Mouse (Mus musculus): ENCODE measurements at regions not wholly inside any gene's neighbourhood (a gene's known extent, or its start where the extent isn't known, plus 50 kb on each side); places are given as distances from the start of the nearest gene placed in this dataset.

GRCm38 (mm10) chr13:54304251-54304650 is 66.9 kb upstream of the Cplx2 start:
- peaks cover 27% of the 10 kb centered on the region for H3K4me1 ChIP-seq (ENCODE audit: insufficient read depth, low read length)
- peak overlapping the region; percentile 100 for H3K27ac ChIP-seq
- ATAC-seq (no peak), DNase-seq (ENCODE audit: low spot score) (no peak)
- H3K27me3 ChIP-seq (ENCODE audit: insufficient read depth, low read length): no peaks in the 10 kb centered on the region
- H3K36me3 ChIP-seq (ENCODE audit: insufficient read depth, low read length): no peaks in the 10 kb centered on the region
- 49% methylated on average over 5 of the region's 5 CpGs for WGBS
- H3K9me3 ChIP-seq (ENCODE audit: low read length): no peaks in the 10 kb centered on the region
- H3K4me3 ChIP-seq (ENCODE audit: low read length): no peak overlapping the region
- peak overlapping the region; percentile 99 for H3K4me2 ChIP-seq (ENCODE audit: low read depth, low read length)
- TF ChIP-seq CTCF (IDR thresholded peaks at IDR 0.05; ENCODE audit: low read depth): no peak
- peak overlapping the region; percentile 99 for H3K9ac ChIP-seq (replicated peaks; ENCODE audit: low read length)

DNA sequence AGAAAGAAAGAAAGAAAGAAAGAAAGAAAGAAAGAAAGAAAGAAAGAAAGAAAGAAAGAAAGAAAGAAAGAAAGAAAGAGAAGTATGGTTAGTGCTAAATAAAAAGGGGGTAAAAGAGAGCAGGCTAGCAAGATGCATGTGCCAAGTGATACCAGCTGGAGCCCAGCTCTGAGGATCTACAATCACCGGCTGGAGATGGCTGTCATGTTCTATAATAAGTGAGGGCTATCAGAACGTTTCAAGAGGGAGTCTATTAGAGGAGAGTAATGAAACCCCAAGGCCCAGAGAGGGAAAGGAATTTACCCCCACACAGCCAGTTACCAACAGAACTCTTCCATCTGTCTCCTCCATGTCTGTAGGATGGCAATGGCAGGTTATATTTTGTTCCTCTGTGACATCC is 62.6 kb upstream of the Cplx2 start:
- Histone ChIP-seq H3K9ac (replicated peaks; ENCODE audit: low read length) (no peak overlapping the region), H3K4me2 (ENCODE audit: low read depth, low read length) (no peak overlapping the region), H3K36me3 (ENCODE audit: insufficient read depth, low read length) (peaks cover 6% of the 10 kb centered on the region; the same call in 1 of the 2 replicates), H3K27ac (peak overlapping the region; percentile 81), H3K4me3 (ENCODE audit: low read length) (no peak overlapping the region), H3K9me3 (ENCODE audit: low read length) (no peaks in the 10 kb centered on the region), H3K27me3 (ENCODE audit: insufficient read depth, low read length) (no peaks in the 10 kb centered on the region), H3K4me1 (ENCODE audit: insufficient read depth, low read length) (peaks cover 27% of the 10 kb centered on the region)
- WGBS: 21% methylated on average over 2 of the region's 2 CpGs
- no peak for DNase-seq (ENCODE audit: low spot score)
- no peak for TF ChIP-seq CTCF (IDR thresholded peaks at IDR 0.05; ENCODE audit: low read depth)
- ATAC-seq: no peak

DNA sequence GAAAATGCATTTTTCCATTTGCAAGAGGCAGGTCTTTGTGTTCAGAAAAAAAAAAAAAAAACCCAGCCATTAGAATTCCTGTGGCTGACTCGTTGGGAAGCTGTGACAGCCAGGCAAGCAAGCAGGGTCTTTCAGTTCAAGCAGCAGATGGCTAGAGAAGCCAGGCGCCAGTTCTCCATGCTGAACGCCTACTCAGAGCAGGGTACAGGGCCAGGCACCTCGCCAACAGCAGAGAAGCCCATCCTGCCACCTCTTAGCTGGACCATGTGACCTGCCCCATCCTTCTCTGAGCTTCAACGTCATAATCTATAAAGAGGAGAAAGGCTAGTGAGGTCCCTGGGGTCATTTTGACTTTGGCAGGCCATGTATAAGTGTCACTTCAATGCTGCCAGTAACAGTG is 61.8 kb upstream of the Cplx2 start:
- Histone ChIP-seq H3K4me1 (ENCODE audit: insufficient read depth, low read length) (peaks cover 23% of the 10 kb centered on the region), H3K4me3 (ENCODE audit: low read length) (no peak overlapping the region), H3K27me3 (ENCODE audit: insufficient read depth, low read length) (no peaks in the 10 kb centered on the region), H3K9me3 (ENCODE audit: low read length) (no peaks in the 10 kb centered on the region), H3K36me3 (ENCODE audit: insufficient read depth, low read length) (peaks cover 6% of the 10 kb centered on the region; the same call in 1 of the 2 replicates), H3K27ac (peak overlapping the region; percentile 81), H3K4me2 (ENCODE audit: low read depth, low read length) (no peak overlapping the region), H3K9ac (replicated peaks; ENCODE audit: low read length) (no peak overlapping the region)
- peak; percentile 92 for ATAC-seq
- TF ChIP-seq CTCF (IDR thresholded peaks at IDR 0.05; ENCODE audit: low read depth): no peak
- 9% methylated on average over 5 of the region's 5 CpGs for WGBS
- peak; percentile 91 for DNase-seq (ENCODE audit: low spot score)

GRCm38 (mm10) chr13:54310144-54310543 is 61.0 kb upstream of the Cplx2 start:
- H3K4me1 ChIP-seq (ENCODE audit: insufficient read depth, low read length): peaks cover 23% of the 10 kb centered on the region
- H3K27ac ChIP-seq: peak overlapping the region; percentile 81
- ATAC-seq: no peak

DNA sequence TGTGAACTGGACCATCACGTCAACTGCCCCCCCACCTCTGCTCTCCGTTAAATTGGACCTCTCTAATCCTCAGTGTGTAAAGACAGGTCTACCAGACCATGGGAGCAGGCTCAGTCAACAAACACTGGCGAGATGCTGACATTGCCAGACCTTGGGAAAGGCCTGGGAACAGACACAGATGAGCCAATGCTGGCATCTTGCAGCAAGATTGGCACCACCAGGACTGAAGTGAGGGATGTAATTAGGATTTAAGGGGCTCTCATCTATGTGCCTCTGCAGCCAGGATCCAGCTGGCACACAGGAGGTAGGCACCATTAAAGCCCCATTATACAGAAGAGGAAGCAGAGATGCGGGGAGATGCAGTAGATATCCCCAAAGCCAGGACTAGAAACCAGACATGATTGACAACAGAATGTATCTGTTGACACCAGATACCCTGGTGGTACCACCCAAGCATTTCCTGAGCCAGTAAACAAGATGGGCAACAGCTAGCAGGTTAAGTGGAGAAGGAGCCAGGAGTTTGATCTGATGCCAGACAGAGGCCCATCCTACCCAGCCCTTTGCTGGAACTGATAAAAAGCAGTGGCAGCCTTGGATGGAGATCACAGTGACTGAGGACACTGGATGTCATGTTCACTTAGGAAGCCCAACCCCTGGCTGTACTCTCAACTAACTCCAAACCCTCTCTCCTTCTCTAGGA is 59.7 kb upstream of the Cplx2 start:
- Histone ChIP-seq H3K27me3 (ENCODE audit: insufficient read depth, low read length) (no peaks in the 10 kb centered on the region), H3K27ac (no peak overlapping the region), H3K4me2 (ENCODE audit: low read depth, low read length) (no peak overlapping the region), H3K9ac (replicated peaks; ENCODE audit: low read length) (no peak overlapping the region), H3K4me1 (ENCODE audit: insufficient read depth, low read length) (peaks cover 23% of the 10 kb centered on the region), H3K36me3 (ENCODE audit: insufficient read depth, low read length) (peaks cover 6% of the 10 kb centered on the region; the same call in 1 of the 2 replicates), H3K4me3 (ENCODE audit: low read length) (no peak overlapping the region), H3K9me3 (ENCODE audit: low read length) (no peaks in the 10 kb centered on the region)
- DNase-seq (ENCODE audit: low spot score): no peak
- TF ChIP-seq CTCF (IDR thresholded peaks at IDR 0.05; ENCODE audit: low read depth): no peak
- ATAC-seq: no peak
- 78% methylated on average over 4 of the region's 4 CpGs for WGBS

More at GRCm38 (mm10) chr13:54310144-54310543, 61.0 kb upstream of the Cplx2 start:
- no peak overlapping the region for H3K9ac ChIP-seq (replicated peaks; ENCODE audit: low read length)
- no peak overlapping the region for H3K4me3 ChIP-seq (ENCODE audit: low read length)
- TF ChIP-seq CTCF (IDR thresholded peaks at IDR 0.05; ENCODE audit: low read depth): no peak
- 47% methylated on average over 4 of the region's 4 CpGs for WGBS
- no peaks in the 10 kb centered on the region for H3K9me3 ChIP-seq (ENCODE audit: low read length)
- H3K27me3 ChIP-seq (ENCODE audit: insufficient read depth, low read length): no peaks in the 10 kb centered on the region
- H3K4me2 ChIP-seq (ENCODE audit: low read depth, low read length): no peak overlapping the region
- peaks cover 6% of the 10 kb centered on the region; the same call in 1 of the 2 replicates for H3K36me3 ChIP-seq (ENCODE audit: insufficient read depth, low read length)
- DNase-seq (ENCODE audit: low spot score): no peak

DNA sequence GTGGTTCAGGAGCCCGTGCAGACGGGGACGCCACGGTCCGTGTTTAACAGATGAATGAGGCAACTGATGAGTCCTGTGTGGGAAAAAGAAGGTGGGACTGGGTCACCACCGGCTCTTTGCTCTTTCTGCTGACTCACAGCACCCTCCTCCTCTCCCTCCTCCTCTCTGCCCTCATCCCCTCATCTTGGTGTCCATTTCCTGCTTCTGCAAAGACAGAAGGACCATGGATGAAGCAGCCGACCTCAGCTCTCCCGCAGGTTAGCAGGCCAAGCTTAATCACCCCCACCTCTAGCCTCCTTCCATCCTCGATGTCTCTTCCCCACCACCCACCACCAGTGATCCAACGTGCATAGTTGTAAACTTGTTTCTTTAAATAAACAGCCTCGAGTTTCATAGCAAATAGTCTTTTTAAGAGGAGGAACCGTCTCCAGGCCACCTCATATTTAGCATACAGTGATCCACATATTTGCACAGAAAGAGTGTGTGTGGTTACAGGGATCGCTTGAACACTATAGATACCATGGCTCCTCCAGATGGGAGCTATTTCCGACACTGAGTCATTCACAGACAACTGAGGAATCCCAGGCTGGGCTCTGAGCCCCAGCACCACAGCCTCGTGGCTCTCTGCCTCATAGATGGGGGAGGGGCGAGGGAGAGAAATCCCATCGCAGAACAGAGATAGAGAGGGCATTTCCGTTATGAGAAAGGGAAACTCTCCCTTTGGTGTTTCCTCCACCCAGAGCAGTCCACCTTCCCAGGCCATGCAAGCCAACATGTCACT is 58.6 kb upstream of the Cplx2 start:
- no peak for TF ChIP-seq CTCF (IDR thresholded peaks at IDR 0.05; ENCODE audit: low read depth)
- Histone ChIP-seq H3K27ac (no peak overlapping the region), H3K4me2 (ENCODE audit: low read depth, low read length) (no peak overlapping the region), H3K4me1 (ENCODE audit: insufficient read depth, low read length) (peaks cover 20% of the 10 kb centered on the region), H3K9me3 (ENCODE audit: low read length) (no peaks in the 10 kb centered on the region), H3K27me3 (ENCODE audit: insufficient read depth, low read length) (no peaks in the 10 kb centered on the region), H3K9ac (replicated peaks; ENCODE audit: low read length) (no peak overlapping the region), H3K4me3 (ENCODE audit: low read length) (no peak overlapping the region), H3K36me3 (ENCODE audit: insufficient read depth, low read length) (peaks cover 6% of the 10 kb centered on the region; the same call in 1 of the 2 replicates)
- ATAC-seq (no peak), DNase-seq (ENCODE audit: low spot score) (no peak)
- 79% methylated on average over 18 of the region's 18 CpGs for WGBS
